Mouse (Mus musculus) liver, adult 2 months (tissue): ENCODE data around the gene Impdh2. TPM values are rescaled to one million over a fixed set of nuclear protein-coding genes. Genes with fewer than 3 reads are reported as not detected.

Source experiments
- DNase-seq: peaks from one replicate; pipeline ENCODE4 v3.0.0-alpha.2; 2011; ENCODE audit warnings: low read depth, low spot score; ENCODE audit errors: extremely low read depth
- H3K27ac ChIP-seq: fragments of 200-500 bp; replicated peaks from 2 replicates; pipeline ENCODE4 v1.5.1; 2012; ENCODE audit warnings: low read depth, mild to moderate bottlenecking, control low read depth, inconsistent platforms, low read length; ENCODE audit not compliant: insufficient read depth
- H3K27me3 ChIP-seq: fragments of 200-500 bp; 2 replicates; pipeline ENCODE4 v1.6.1; 2012; ENCODE audit warnings: mild to moderate bottlenecking, moderate library complexity, low read length, inconsistent platforms; ENCODE audit not compliant: control insufficient read depth, insufficient read depth
- H3K36me3 ChIP-seq: fragments of 200-500 bp; 2 replicates; pipeline ENCODE4 v1.6.1; 2012; ENCODE audit warnings: low read length, inconsistent platforms; ENCODE audit not compliant: control insufficient read depth, insufficient read depth
- H3K4me1 ChIP-seq: fragments of 200-500 bp; 2 replicates; pipeline ENCODE4 v1.6.1; 2011; ENCODE audit warnings: low read length; ENCODE audit not compliant: control insufficient read depth, insufficient read depth
- H3K4me3 ChIP-seq: fragments of 200-500 bp; 2 replicates; pipeline ENCODE4 v1.5.1; 2011; ENCODE audit warnings: low read depth, mild to moderate bottlenecking, control low read depth, low read length, moderate library complexity; ENCODE audit not compliant: insufficient read depth
- H3K79me2 ChIP-seq: fragments of 200-500 bp; 2 replicates; pipeline ENCODE4 v1.6.1; 2012; ENCODE audit warnings: inconsistent platforms, mild to moderate bottlenecking, low read length, moderate library complexity; ENCODE audit not compliant: control insufficient read depth, insufficient read depth
- H3K9ac ChIP-seq: fragments of 200-500 bp; 2 replicates; pipeline ENCODE4 v1.6.1; 2012; ENCODE audit warnings: low read depth, mild to moderate bottlenecking, control low read depth, inconsistent platforms, low read length
- CTCF ChIP-seq: fragments of 200-500 bp; IDR thresholded peaks from 2 replicates; pipeline ENCODE4 v1.5.1; 2011; ENCODE audit warnings: low read depth, low read length, control low read depth
- POLR2A ChIP-seq: fragments of 200-500 bp; IDR thresholded peaks from 2 replicates; pipeline ENCODE4 v1.6.1; 2011; ENCODE audit warnings: low read length, control low read depth; ENCODE audit not compliant: insufficient read depth; ENCODE audit errors: extremely low read depth
- WGBS: fragments of 180-500 bp; shearing (Covaris S2); methylation state at CpG from one replicate; pipeline ENCODE4 v1.1.7; 2018; 5-methylcytosine and 5-hydroxymethylcytosine counted together
- polyA plus RNA-seq: library from polyadenylated mRNA; depleted of rRNA; stranded (reverse); fragments of >200 nt; gene quantifications from 2 replicates; pipeline ENCODE4 v1.2.3, GENCODE M21; 2012
- total RNA-seq: library from RNA; depleted of rRNA; stranded (reverse); fragments of >200 nt; gene quantifications from 2 replicates; pipeline ENCODE4 v1.2.3, GENCODE M21; 2014

Impdh2 gene
- total and polyA plus RNA-seq, 2 experiments: 33.6 to 72.8 TPM

- Histone ChIP-seq H3K79me2 (no peaks in the 10 kb centered on the region), H3K27me3 (no peaks in the 10 kb centered on the region), H3K4me3 (no peak overlapping the region), H3K4me1 (peaks cover 7% of the 10 kb centered on the region; the same call in 1 of the 2 replicates), H3K36me3 (peaks cover 2% of the 10 kb centered on the region; the same call in 1 of the 2 replicates), H3K27ac (no peak overlapping the region), H3K9ac (no peak overlapping the region)
- DNase-seq: no peak
- TF ChIP-seq POLR2A: no peak
- TF ChIP-seq CTCF: no peak
- 97% methylated on average over 16 of the region's 16 CpGs for WGBS
Measured at GRCm38 (mm10) chr9:108571401-108571973, 11.4 kb downstream of the Impdh2 start.

GRCm38 (mm10) chr9:108572321-108572720 lies 12.2 kb downstream of the Impdh2 start:
- no peak overlapping the region for H3K9ac ChIP-seq
- no peaks in the 10 kb centered on the region for H3K27me3 ChIP-seq
- DNase-seq: no peak
- WGBS: 91% methylated on average over 10 of the region's 10 CpGs
- H3K4me3 ChIP-seq: no peak overlapping the region
- H3K79me2 ChIP-seq: no peaks in the 10 kb centered on the region
- peaks cover 2% of the 10 kb centered on the region; the same call in 1 of the 2 replicates for H3K36me3 ChIP-seq
- peaks cover 7% of the 10 kb centered on the region; the same call in 1 of the 2 replicates for H3K4me1 ChIP-seq
- H3K27ac ChIP-seq: no peak overlapping the region
- no peak for TF ChIP-seq POLR2A
- TF ChIP-seq CTCF: no peak

DNA sequence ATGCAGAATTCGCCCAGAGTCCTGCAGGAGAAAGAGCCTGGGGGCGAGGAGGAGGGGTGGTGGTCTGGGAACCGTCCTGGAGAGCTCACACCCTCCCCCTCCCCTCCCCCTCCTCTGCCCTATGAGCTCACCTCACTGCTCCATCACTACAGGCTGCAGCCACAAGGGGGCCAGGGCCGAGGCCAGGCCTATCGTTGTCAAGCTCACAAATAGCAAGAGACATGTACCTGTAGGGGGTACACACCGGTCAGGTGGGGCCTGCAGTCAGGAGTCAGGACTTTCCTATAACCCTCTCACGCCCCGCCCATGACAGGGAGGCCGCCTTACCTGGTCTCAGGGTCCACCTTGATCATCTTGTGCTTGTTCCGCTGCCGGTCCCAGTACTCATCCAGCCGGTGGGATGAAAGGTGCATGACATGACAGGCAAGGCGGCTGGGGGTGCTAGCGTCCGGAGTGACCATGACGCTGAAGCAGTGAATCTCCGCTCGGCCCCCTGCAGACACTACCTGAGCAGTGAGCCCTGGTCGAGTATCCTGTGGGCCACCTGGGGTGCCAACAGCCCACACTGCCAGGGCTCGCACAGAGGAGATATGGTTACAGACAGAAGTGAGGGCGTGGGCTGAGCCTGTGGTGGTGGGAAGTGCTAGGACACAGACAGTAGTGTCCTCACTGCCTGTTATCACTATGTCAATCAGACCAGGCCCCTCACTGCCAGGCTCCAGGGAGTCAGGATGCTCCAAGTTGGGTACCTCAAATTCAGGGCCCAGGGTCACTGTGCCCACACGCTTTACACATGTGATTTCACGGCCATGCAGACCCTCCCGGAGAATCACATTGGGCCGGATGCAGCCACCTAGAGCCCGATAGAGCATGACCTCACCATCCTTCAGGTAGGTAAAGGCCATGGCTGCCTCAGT lies 13.9 kb downstream of the Impdh2 start:
- peaks cover 4% of the 10 kb centered on the region; the same call in 1 of the 2 replicates for H3K4me1 ChIP-seq
- no peak overlapping the region for H3K4me3 ChIP-seq
- H3K79me2 ChIP-seq: no peaks in the 10 kb centered on the region
- no peaks in the 10 kb centered on the region for H3K27me3 ChIP-seq
- WGBS: 76% methylated on average over 24 of the region's 26 CpGs
- no peak overlapping the region for H3K27ac ChIP-seq
- DNase-seq: no peak
- no peak overlapping the region for H3K9ac ChIP-seq
- peaks cover 2% of the 10 kb centered on the region; the same call in 1 of the 2 replicates for H3K36me3 ChIP-seq
- TF ChIP-seq POLR2A (no peak), CTCF (peak; percentile 65)

- TF ChIP-seq POLR2A (no peak), CTCF (no peak)
- H3K9ac ChIP-seq: no peak overlapping the region
- no peaks in the 10 kb centered on the region for H3K79me2 ChIP-seq
- H3K27me3 ChIP-seq: no peaks in the 10 kb centered on the region
- H3K36me3 ChIP-seq: peaks cover 2% of the 10 kb centered on the region; the same call in 1 of the 2 replicates
- H3K27ac ChIP-seq: no peak overlapping the region
- H3K4me3 ChIP-seq: no peak overlapping the region
- H3K4me1 ChIP-seq: peaks cover 4% of the 10 kb centered on the region; the same call in 1 of the 2 replicates
- 93% methylated on average over 12 of the region's 12 CpGs for WGBS
- DNase-seq: no peak
Measured at GRCm38 (mm10) chr9:108574921-108575320, 14.8 kb downstream of the Impdh2 start.

DNA sequence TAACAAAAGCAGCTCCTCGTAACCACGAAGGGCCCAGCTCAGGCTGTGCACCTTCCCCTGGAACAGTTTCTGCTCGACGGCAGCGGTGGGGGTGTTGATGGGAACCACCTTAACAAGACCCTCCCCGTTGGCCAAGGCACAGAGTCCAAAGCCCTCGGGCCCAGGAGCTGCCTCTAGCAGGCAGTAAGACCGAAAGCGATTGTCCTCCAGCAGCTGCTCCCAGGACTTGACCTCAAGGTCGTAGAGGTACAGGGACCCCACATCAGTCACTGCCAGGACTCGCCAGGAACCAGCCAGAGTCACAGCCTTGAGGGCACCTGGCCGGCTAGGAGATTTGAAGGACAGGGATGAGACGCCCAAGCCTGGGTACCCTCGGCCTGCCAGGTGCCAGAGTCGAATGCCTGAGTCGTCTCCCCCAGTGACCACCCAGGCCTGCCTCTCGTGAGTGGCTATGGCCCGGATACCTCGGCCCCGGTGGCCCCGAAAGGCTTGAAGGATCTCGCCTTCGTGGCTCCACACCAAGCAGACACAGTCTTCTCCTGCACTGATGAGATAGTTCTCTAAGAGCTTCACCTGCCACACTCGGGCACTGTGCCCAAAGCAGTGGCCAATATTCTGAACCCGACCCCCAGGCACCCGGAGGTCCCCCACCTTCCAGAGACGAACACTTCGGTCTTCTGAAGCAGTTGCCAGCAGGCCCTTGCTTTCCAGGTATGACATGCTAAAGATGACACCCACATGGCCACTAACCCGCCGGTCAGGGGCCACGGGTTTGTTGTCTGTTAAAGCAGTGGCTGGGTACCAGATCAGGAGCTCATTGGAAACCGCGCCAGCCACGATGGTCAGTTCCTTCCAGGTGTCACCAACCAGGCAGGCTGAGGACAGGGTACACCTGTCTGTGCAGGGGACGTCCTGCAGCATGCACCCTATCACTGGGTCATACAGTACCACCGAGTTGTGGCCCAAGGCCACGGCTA lies 15.5 kb downstream of the Impdh2 start:
- Histone ChIP-seq H3K4me1 (peaks cover 4% of the 10 kb centered on the region; the same call in 1 of the 2 replicates), H3K36me3 (peaks cover 2% of the 10 kb centered on the region; the same call in 1 of the 2 replicates), H3K4me3 (no peak overlapping the region), H3K9ac (no peak overlapping the region), H3K79me2 (no peaks in the 10 kb centered on the region), H3K27me3 (no peaks in the 10 kb centered on the region), H3K27ac (no peak overlapping the region)
- DNase-seq: no peak
- no peak for TF ChIP-seq POLR2A
- no peak for TF ChIP-seq CTCF
- 93% methylated on average over 37 of the region's 37 CpGs for WGBS
